Mouse (Mus musculus) adrenal gland, adult 18-20 months (tissue): ENCODE data around the gene Brd4. TPM values are rescaled to one million over a fixed set of nuclear protein-coding genes. Genes with fewer than 3 reads are reported as not detected.
A peak's percentile ranks its signal among the peaks of the same experiment; 100 is the strongest.

Experiments
- DNase-seq, 2 experiments: peaks; one replicate each; pipeline ENCODE4 v3.0.0; 2021 to 2022; ENCODE audit warnings: low spot score in 2 of 2
- total RNA-seq, 2 experiments: library from RNA; stranded (reverse); gene quantifications; 1 replicate in 1 of 2; 2 replicates in 1 of 2; pipeline ENCODE4 v1.2.3; 2021

Gene Brd4
- total RNA-seq, 2 experiments from 2014 or later = 96.2 to 110 TPM

DNA sequence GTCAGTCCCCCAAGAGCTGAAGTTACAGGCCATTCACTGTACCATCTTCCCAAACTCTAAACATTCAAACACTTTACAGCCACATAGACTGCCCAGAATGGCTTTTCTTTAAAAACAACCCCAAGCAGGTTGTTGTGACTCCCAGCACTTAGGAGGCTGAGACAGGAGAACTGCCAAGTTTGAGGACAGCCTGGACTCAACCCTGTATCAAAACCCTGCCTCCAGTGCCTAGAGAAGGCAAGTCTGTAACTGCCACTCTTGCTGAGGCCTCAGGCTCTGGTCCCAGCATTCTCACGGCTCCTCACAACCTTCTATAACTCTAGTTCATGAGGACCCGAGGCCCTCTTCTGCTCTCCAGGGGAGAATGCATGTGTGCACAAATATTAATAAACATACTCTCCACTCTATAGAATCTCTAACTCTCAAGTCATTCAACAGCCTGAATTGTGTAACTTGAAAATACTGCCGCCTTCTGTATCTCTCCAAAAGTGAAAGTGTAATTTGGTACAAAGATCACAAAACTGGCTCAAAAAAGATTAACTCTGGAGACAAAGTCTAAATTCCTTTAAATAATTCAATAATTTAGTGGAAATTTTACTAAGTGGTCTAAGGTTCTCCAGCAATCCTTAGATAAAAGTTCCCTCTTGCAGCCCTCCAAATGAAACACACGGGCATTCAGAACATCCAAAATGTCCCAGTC, 2.8 kb downstream of the Brd4 start:
- DNase-seq = no peak

GRCm38 (mm10) chr17:32281126-32281525, 3.4 kb downstream of the Brd4 start:
- no peak for DNase-seq

DNA sequence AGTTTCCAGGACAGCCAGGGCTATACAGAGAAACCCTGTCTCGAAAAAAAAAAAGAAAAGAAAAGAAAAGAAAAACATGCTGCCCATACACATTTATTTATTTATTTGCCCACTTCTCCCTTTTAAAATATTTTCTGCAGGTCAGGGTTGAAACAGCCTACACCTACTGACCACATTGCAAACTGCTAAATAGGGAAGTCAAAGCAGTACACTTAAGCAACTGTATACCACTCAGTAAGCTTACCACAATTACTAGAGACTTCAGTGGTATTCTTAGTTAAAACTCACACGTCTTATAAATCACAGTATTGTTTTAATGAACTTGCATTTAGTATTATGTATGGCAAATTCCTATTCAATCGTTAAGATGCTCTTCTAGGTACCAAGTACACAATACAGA, 3.9 kb downstream of the Brd4 start:
- DNase-seq = no peak

DNA sequence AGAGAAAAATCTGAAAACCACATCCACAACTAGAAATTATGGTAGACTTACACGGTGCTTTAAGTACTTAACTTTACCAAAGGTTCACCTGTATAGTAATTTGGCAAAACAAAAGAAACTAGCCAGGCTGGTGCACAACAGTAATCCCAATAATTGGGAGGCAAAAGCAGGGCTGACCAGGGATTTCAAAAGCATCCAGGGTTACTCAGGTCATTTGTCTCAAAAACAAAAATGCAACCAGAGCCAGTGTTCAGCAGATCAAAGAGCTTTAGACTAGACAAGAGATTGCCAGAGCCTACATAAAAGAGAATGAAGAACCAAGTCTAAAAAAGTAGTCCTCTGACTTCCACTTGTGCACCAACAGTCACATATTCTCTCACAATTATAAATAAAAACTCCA, 7.3 kb downstream of the Brd4 start:
- DNase-seq = no peak

- no peak for DNase-seq
Measured at GRCm38 (mm10) chr17:32275568-32275967, 9.0 kb downstream of the Brd4 start.

DNA sequence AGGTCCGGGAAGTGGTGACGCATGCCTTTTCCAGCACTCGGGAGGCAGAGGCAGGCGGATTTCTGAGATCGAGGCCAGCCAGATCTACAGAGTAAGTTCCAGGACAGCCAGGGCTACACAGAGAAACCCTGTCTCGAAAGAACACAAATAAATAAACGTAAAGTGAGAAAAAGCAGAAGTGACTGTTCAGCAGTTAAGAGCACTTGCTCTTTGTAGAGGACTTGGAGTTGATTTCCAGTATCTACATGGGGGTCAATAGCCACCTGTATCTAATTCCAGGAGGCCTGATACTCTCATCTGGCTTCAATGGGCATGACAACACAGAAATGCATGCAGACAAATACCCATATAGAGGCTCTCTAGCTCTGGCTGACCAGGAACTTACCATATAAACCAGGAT, 15.4 kb downstream of the Brd4 start:
- no peak for DNase-seq

DNA sequence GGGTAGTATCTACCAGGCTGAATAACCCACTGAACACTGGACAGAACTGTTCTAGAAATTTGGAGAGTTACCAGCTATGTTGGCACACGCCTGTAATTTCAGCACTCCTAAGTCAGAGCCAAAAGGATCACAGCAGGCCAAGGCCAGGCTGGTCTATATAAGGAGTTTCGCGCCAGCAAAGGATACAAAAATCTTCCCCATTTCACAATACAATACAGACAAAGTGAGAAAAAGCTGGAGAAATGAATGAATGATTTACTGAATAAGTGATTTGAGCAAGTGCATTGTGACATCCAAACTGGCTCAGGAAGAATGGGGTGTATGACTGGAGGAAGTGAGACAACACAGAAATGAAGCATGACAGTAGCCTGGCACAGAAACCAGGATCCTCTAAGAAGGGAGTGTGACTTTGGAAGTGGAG, 16.0 kb downstream of the Brd4 start:
- DNase-seq = peak in 1 of 2 experiments; percentile 29

DNA sequence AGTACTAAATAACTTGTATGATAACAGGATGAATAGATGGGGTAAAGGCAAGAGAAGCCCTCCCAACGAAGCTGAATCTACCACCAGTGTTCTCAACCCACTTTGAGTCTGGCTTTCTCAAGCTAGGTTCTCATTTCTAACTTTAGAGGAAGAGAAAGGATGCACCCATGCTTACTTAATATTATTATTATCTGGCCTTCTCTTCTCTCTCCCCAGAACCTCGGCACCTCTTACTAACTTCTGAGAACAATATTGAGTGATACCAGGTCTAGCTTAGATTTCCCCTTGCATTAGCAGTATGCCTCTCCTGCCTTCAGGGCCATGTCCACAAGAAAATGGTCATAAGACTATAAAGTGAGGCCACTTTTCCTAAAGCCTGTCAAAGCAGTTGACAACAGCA, 16.4 kb downstream of the Brd4 start:
- no peak for DNase-seq

GRCm38 (mm10) chr17:32267617-32268016, 16.9 kb downstream of the Brd4 start:
- DNase-seq = no peak

GRCm38 (mm10) chr17:32263672-32264071, 20.9 kb downstream of the Brd4 start:
- DNase-seq = no peak

DNA sequence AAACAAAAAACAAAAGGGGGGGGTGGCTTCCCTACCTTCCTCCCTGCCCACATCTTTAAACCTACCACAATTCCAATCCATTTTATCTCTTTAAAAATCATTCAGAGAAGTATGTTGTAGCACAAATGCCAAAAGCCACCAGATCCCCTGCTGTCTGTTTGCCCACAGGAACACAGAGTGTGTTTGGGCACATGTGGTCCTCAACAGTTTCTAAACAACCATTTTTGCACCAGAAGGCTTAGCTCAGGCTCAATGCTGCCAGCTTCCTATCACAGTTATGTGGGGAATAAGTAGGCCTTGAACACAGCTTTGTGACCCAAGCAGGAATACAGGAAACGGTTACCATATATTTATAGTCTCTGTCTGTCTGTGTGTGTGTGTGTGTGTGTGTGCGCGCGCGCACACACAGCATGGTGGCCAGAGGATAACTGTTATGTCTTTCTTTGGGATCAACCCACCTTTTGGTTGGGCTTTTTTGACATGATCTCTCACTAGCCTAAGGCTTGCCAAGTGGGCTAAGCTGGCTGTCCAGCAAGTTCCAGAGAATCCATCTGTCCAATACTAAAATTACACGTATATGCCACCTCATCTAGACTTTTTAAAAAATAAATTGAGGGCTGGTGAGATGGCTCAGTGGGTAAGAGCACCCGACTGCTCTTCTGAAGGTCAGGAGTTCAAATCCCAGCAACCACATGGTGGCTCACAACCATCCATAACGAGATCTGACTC, 21.5 kb downstream of the Brd4 start:
- DNase-seq = no peak

DNA sequence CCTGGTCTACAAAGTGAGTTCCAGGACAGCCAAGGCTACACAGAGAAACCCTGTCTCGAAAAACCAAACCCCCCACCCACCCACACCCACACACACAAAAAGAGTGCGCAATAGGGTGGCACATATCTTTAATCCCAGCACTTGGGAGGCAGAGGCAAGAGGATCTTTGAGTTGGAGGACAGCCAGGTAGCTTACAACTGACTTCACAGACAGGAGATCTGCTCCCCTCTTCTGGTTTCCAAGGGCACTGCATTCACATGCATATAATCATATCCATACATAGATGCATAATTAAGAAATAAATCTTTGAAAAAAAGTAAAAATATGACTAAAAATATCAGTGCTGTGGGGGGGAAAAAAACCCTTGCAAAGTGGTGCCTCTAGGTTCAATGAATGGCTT, 25.7 kb downstream of the Brd4 start:
- DNase-seq = no peak

DNA sequence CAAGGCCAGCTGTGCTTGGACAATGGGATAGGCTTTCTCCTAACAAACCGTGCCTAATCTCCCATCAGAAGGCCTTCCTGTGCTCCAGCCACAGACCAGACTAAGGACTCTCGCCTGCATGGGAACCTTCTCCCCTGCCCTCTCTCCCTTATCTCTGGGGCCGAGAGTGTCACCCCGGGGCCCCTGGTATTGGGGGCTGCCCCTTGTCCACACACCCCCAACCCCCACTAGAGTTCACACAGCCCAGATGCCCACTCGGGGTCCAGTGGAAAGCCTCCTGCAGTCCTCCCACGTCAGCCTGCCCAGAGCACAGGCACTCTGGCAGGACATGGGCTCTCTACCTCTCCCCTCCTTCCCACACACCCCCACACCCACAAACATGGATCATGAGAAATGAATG, 26.6 kb downstream of the Brd4 start:
- no peak for DNase-seq

DNA sequence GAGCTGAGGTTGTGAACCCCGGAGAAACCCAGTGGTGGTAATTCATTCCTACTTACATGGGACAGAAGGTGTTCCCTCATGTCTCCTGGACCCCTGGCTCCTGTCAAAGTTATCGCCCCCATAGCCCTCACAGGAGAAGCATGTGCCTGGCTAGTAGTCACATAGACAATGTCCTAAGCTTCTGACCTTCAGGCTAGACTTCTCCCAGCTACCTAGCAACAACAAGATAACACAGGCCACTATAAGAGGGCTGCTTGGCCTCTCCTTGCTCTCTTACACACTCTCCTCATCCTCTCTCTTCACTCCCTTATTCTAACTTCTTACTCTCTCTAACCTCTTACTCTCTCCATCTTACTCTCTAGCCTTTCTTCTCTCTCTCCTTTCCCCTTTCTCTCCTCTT, 27.1 kb downstream of the Brd4 start:
- DNase-seq = no peak

DNA sequence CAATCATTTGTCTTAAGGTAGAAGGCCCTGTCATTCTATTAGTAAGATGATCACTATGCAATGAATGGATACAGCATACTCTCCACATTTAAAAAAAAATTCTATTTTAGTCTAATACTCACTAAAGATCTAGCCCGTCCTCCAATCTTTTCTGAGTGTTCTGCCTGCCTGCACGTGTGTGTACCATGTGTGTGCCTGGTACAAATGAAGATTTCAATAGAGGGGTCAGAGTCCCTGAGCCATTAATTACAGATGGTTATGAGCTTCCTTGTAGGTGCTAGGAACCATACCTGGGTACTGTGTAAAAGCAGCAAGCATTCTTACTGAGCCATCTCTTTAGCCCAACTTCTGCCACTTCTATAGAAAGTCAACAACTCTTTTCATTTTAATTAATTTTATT, 27.6 kb downstream of the Brd4 start:
- no peak for DNase-seq

GRCm38 (mm10) chr17:32253261-32253660, 31.3 kb downstream of the Brd4 start:
- no peak for DNase-seq

GRCm38 (mm10) chr17:32251827-32252470, 32.6 kb downstream of the Brd4 start:
- DNase-seq = no peak

- DNase-seq = no peak
Measured at GRCm38 (mm10) chr17:32250066-32250465, 34.5 kb downstream of the Brd4 start.

DNA sequence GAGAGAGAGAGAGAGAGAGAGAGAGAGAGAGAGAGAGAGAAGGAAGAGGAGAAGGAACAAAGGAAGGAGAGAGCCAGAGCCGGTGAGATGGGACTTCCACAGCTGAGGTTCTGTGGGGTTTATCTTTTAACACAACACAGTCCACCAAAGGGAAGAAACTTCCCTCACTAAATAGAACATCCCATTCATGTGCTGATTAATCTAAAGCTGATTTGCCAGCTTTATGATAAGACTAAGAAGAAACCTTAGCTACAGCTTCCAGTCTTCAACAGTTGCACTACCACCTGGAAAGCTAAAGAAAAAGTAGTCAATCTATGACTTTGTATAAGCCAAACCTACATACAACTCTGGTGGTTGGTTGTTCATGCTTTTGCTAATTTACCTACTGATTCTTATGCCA, 36.3 kb downstream of the Brd4 start:
- DNase-seq = no peak

- no peak for DNase-seq
Measured at GRCm38 (mm10) chr17:32247616-32248015, 36.9 kb downstream of the Brd4 start.

GRCm38 (mm10) chr17:32246117-32246516, 38.4 kb downstream of the Brd4 start:
- DNase-seq = no peak

DNA sequence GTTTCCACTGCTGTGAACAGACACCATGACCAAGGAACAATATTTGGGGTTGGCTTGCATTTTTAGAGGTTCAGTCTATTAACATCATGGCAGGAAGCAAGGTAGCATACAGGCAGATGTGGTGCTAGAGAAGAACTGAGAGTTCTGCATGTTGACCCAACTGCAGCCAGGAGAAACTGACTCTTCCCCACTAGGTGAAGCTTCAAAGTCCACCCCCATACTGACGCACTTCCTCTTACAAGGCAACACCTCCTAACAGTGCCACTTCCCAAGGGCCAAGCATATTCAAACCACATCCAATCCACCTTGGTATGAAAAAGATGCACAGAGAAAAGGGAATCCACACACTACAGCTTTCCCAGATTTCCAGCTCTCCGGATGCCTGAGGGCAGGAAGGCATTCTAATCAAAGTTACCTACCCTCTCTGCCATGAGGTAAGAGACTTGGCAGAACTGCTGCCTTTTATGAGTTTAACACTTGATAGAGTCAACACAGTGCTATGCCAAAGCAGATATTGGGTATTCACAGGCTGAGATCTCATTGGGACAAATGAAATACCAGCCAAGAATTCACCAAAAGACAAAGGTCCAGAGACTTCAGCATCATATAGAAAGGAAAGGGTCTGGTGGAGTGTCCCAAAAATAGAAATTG, 43.5 kb downstream of the Brd4 start:
- no peak for DNase-seq
